Mouse (Mus musculus) adipocyte (in vitro differentiated cells): ENCODE results near the gene Uba2.
A peak's percentile ranks its signal among the peaks of the same experiment; 100 is the strongest.
"Not testable (repeated sequence)": the region's sequence is repeated elsewhere in the genome, so short reads cannot be mapped to it uniquely, and the experiment has no call there.

Source experiments
- DNase-seq: peaks from one replicate; pipeline ENCODE4 v3.0.0-alpha.2; 2016; ENCODE audit warnings: low spot score

Uba2 gene

GRCm38 (mm10) chr7:34169454-34169853 lies at the start of gene Uba2:
Gene Uba2, minus strand, starts transcription at chr7:34169599.
- DNase-seq: no peak

GRCm38 (mm10) chr7:34218496-34218895 lies 49.1 kb upstream of the Uba2 start:
- no peak for DNase-seq

- DNase-seq: no peak
Measured at GRCm38 (mm10) chr7:34216474-34216873, 47.1 kb upstream of the Uba2 start.

DNA sequence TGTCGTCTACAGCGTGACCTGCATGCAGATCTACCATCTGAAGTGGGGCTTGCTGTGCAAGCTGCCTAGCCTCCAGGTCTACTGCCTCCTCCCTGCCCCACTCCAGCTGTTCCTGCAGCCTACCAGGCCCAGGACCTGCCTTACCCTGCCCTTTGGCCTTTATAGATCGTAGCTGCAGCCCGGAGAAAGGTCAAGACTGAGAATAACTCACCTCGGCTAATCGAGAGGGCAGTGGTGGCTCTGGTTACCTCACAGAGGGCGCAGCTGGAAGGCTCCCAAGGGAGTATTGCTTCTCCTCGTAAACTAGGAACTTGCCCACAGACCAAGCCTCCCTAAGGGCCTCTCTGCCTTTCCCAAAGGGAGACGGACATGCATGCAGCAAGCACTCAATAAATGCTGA lies 46.1 kb upstream of the Uba2 start:
- no peak for DNase-seq

DNA sequence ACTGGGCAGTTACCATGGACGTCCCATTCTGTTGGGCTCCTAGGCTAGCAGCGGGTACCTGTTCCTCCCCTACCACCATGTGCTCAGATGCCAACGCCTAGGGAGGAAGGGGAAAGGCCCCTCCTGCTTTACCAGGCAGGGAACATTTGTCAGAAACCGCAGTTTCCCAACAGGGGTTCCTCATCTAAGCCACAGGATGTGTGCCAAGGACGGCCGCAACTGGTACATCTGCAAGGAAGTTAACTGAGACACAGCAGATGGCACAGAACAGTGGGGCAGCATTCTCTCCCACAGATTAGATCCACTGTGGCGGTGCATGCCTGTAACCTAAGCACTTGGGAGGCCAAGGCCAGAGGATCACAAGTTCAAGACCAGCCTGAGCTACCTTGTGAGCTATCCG lies 45.2 kb upstream of the Uba2 start:
- DNase-seq: no peak

DNA sequence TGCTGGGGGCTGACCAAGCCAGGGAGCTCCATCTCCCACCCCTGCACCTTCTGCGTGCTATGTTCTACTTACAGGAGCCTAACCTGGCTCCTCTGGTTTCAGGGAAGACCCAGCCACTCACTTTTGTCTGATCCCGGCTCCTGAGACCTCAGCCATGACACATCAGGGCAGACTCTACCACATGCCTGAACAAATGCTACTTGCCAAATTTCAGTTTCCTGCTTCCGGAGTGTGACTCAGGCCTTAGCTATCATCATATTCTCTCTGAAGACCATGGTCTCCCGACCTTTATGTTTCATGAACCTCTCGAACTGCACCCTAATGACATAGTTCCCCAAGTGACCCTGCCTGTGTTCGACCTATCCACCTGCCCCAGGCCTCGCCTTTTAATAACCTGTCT lies 43.9 kb upstream of the Uba2 start:
- no peak for DNase-seq

- DNase-seq: no peak
Measured at GRCm38 (mm10) chr7:34208027-34208745, 38.8 kb upstream of the Uba2 start.

DNA sequence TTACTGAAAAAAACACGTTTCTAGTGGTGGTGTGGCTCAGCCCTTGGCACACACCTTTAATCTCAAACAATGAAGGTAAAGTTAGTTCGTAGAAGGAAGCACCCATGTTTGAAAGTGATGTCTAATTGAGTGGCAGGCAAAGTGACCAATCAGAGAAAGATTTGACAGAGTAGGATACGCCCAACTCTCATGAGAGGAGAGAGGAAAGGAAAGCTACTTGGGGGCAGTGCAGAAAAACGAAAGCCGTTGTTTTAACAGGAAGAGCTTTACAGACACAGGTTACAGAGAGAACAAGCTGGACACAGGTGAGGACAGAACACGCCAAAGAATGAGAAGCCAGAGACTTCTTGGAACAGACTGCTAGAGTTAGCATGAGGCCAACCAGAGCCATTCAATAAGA lies 36.9 kb upstream of the Uba2 start:
- DNase-seq: no peak

GRCm38 (mm10) chr7:34202147-34202546 lies 32.7 kb upstream of the Uba2 start:
- DNase-seq: not testable (repeated sequence)

DNA sequence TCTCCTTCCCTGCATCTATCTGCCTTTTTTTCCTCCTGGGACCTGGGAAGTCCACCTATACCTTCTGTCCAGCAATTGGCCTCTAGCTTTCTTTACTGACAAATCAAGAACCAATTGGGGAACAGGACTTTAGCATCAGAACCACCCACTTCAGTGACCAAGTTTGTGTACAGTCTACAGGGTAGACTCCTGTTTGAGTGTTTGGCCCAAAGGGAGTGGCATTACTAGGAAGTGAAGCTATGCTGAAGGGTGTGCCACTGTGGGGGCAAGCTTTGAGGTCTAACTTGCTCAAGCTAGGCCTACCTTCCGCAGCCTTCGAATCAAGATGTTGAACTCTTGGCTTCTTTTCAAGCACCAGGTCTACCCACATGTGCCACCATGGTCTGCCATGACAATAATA lies 31.4 kb upstream of the Uba2 start:
- DNase-seq: no peak

- DNase-seq: peak; percentile 75
Measured at GRCm38 (mm10) chr7:34198346-34198745, 28.9 kb upstream of the Uba2 start.

GRCm38 (mm10) chr7:34196132-34197128 lies 27.0 kb upstream of the Uba2 start, which contains the start of gene Pdcd2l:
Gene Pdcd2l, minus strand, starts transcription at chr7:34196661.
- DNase-seq: peak; percentile 83

DNA sequence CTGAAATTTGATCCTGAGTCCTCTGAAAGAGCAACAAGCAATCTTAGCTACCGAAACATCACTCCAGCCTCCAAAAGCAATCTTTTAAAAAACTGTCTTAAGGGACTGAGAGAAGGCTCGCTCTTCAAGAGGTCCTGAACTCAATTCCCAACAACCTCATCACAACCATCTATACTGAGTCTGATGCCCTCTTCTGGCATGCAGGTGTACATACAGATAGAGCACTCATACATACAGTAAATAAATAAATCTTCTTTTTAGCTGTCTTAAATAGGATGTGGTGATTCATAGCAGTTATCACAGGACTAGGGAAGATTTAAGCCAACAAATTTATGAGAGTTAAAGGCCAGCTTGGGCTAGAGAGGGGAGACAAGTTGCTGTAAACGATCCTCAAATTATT lies 26.2 kb upstream of the Uba2 start:
- DNase-seq: peak; percentile 14

GRCm38 (mm10) chr7:34192825-34193224 lies 23.4 kb upstream of the Uba2 start:
- no peak for DNase-seq

GRCm38 (mm10) chr7:34189376-34189989 lies 20.1 kb upstream of the Uba2 start:
- no peak for DNase-seq

DNA sequence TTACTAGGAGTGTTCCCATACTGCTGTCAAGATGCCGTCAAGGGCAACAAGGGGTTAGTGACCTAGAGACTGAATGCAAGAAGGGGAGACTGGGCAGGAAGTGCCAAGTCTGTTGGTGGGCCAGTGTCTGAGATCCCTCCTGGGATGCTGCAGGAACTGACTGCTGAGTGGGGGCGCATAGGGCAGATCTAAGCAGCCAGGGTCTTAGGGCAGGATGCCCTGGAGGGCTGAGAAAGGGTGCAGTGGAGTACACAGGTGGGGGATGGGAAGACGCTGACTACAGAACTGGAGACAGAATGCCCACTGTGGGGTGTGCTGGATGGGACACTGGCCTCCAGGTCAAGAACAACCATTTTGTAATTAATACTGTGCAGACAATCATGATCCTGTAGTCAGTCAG lies 14.4 kb upstream of the Uba2 start:
- DNase-seq: no peak

GRCm38 (mm10) chr7:34183356-34183755 lies 14.0 kb upstream of the Uba2 start:
- DNase-seq: no peak

DNA sequence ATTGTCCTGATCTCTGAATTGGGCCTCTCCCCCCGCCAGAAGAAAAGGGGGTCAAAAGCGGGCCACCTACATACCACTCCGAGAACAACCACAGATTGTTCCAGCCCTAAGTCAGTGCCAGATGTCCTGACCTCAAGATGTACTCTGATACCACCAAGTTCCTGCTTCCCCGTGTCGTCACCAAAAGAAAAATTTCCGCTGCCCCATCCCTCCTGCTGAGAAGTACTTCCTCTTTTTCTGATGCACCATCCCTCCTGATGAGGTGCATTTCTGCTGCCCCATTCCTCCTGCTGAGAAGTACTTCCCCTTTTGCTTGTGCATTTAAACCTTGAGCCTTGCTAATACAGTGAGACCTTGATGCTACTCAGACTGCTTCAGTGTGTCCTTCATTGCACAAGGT lies 6.8 kb upstream of the Uba2 start:
- DNase-seq: not testable (repeated sequence)

- no peak for DNase-seq
Measured at GRCm38 (mm10) chr7:34172251-34172650, 2.9 kb upstream of the Uba2 start.

DNA sequence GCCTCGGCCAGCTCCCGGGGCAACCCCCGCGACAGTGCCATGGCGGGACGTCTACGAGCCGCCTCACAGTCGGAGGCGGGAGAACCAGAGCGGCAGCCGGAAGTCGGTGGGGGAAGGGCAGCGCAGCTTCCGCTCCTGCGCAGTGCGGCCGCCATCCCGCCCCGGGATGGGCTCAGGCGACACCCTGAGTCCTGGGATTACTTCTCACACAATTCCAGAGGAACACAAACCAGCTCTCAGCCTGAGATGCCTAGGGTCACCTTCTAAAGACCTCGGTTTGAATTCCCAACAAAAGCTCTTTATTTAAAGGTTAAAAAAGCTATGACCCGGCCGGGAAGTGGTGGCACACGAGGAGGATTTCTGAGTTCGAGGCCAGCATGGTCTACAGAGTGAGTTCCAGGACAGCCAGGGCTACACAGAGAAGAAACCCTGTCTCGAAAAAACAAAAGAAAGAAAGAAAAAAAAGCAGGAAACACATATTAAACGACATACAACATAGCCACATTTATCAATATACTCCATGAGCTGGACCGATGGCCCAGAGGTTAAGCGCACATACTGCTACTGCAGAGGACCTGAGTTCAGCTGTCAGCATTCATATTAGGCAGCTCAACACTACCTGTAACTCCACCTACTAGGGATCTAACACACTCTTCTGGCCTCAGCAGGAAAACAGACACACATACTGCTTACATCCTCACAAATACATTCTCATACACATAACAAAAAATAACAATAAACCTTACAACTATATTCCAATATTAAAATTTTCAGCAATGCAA lies 738 bp downstream of the Uba2 start:
- peak; percentile 80 for DNase-seq

- peak; percentile 16 for DNase-seq
Measured at GRCm38 (mm10) chr7:34167766-34168469, 1.5 kb downstream of the Uba2 start.
